Mouse (Mus musculus): ENCODE measurements around the gene Tdrd9. TPM values are rescaled to one million over a fixed set of nuclear protein-coding genes. Genes with fewer than 3 reads are reported as not detected.

Gene Tdrd9
- polyA plus RNA-seq, 1 experiment, result 0.25 TPM

DNA sequence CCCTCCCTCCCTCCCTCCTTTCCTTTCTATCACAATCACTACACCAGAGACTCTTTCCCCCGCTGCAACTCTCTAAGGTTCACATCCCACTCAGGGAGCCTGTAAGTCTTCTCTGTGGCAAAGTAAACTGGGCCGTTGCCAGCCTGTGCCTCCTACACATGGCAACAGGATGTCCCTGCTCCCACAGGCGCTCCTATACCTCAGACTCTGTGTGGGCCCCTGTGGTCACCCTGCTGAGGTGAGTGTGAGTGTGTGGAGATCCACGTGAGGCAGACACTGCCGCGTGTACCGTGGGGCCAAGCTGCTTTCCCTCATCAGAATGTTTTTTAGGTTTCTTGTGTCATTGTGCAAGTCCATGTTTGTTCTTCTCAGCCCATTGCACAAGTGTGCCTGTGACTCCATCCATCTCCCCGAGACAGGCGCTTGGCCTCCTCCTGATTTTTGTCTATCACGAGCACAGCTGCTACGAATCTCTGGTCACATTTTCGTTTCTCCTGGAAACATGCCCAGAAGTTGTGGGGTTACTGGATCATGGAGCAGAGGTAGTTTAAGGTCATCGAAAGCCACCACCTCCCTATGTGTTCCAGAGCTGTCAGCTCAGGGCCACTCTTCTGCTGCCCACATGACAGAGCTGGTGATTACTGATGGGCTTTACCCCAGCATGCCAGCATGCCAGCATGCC lies 124.8 kb downstream of the Tdrd9 start:
- TF ChIP-seq CTCF (IDR thresholded peaks at IDR 0.05; ENCODE audit: extremely low read depth, insufficient read depth, low read length) (no peak), POLR2A (IDR thresholded peaks at IDR 0.05; ENCODE audit: extremely low read depth, insufficient read depth, low read length) (no peak)
- no peak overlapping the region for H3K4me3 ChIP-seq (ENCODE audit: insufficient read depth, low read length)
- peaks cover 4% of the 10 kb centered on the region for H3K4me1 ChIP-seq (ENCODE audit: control insufficient read depth, insufficient read depth, low read length)
- H3K27ac ChIP-seq (ENCODE audit: insufficient read depth, low read length), result no peak overlapping the region

DNA sequence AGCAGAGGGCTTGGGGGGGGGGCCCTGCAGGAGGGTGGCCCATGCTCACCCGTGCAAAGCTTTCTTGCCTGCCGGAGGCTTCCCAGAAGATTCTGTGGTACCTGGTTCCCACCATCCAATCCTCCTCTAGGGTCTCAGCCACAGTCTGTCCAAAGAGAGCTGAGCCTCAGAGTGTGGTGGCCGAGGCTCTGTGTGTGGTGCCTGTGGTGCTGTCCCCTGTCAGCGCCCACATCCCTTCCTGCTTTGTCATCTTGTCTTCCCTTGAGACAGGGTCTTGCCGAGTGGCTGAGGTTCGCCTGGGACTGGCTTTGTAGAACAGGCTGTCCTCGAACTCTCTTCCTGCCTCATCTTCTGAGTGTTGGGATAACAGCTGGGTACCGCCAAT lies 125.4 kb downstream of the Tdrd9 start:
- H3K27ac ChIP-seq (ENCODE audit: insufficient read depth, low read length), result no peak overlapping the region
- H3K4me3 ChIP-seq (ENCODE audit: insufficient read depth, low read length), result no peak overlapping the region
- H3K4me1 ChIP-seq (ENCODE audit: control insufficient read depth, insufficient read depth, low read length), result peaks cover 4% of the 10 kb centered on the region
- no peak for TF ChIP-seq CTCF (IDR thresholded peaks at IDR 0.05; ENCODE audit: extremely low read depth, insufficient read depth, low read length)

DNA sequence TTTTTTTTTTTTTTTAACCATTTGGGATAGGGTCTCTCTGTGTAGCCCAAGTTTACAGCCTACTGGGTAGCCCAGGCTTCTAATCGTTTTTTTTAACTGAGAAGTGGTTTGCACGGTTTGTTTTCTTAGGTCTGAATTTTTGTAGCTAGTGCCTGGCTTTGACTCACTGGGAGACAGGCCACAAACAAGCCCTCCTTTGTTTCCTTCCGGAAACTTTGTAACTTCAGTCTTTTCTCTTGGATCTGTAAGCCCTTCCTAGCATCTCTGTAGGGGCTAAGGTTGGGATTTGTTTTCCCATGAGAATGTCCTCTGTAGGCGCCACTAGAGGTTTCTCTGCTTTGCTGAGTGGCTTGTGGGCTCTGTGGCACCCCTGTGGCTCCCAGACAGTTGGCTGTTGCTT lies 128.7 kb downstream of the Tdrd9 start:
- no peak overlapping the region for H3K4me3 ChIP-seq (ENCODE audit: insufficient read depth, low read length)
- H3K4me1 ChIP-seq (ENCODE audit: control insufficient read depth, insufficient read depth, low read length), result peaks cover 4% of the 10 kb centered on the region
- TF ChIP-seq POLR2A (IDR thresholded peaks at IDR 0.05; ENCODE audit: extremely low read depth, insufficient read depth, low read length) (no peak), CTCF (IDR thresholded peaks at IDR 0.05; ENCODE audit: extremely low read depth, insufficient read depth, low read length) (no peak)
- no peak overlapping the region for H3K27ac ChIP-seq (ENCODE audit: insufficient read depth, low read length)

DNA sequence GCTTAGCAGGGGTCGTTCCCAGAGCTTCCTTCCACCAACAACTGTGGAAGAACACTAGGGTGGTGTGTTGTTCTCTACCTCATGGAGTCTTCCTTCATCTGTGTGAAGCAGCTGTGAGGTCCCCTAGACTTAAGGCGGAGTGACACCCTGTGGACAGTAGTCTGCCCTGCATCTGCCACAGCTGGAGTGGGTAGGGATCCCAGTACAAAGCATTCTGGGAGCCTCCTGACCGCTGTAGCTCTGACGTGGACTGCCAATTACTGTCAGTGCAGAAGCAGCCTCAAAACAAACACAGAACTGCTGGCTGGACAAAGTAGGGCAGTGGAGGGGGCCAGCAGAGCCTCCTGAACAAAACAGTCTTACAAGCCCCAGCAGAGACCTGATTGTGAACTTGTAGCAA lies 129.7 kb downstream of the Tdrd9 start:
- TF ChIP-seq POLR2A (IDR thresholded peaks at IDR 0.05; ENCODE audit: extremely low read depth, insufficient read depth, low read length) (no peak), CTCF (IDR thresholded peaks at IDR 0.05; ENCODE audit: extremely low read depth, insufficient read depth, low read length) (no peak)
- H3K4me3 ChIP-seq (ENCODE audit: insufficient read depth, low read length), result no peak overlapping the region
- H3K27ac ChIP-seq (ENCODE audit: insufficient read depth, low read length), result no peak overlapping the region
- peaks cover 4% of the 10 kb centered on the region for H3K4me1 ChIP-seq (ENCODE audit: control insufficient read depth, insufficient read depth, low read length)

DNA sequence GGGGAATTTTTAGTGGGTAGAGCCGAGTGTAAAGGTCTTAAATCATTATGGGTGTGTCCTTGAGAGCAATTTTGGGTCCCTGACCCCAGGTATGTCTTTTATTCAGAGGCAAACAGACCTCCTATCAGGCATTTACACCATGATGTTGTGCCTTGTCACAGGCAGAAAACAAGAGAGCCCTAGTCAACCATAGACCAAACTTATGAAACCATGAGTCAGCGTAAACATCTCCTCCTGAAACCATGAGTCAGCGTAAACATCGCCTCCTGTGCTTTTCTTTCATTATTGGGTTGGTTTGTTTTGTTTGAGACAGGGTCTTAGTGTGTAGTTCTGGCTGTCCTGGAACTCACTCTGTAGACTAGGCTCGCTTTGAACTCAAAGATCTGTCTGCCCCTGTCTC lies 131.8 kb downstream of the Tdrd9 start:
- no peak overlapping the region for H3K4me3 ChIP-seq (ENCODE audit: insufficient read depth, low read length)
- no peak overlapping the region for H3K27ac ChIP-seq (ENCODE audit: insufficient read depth, low read length)

DNA sequence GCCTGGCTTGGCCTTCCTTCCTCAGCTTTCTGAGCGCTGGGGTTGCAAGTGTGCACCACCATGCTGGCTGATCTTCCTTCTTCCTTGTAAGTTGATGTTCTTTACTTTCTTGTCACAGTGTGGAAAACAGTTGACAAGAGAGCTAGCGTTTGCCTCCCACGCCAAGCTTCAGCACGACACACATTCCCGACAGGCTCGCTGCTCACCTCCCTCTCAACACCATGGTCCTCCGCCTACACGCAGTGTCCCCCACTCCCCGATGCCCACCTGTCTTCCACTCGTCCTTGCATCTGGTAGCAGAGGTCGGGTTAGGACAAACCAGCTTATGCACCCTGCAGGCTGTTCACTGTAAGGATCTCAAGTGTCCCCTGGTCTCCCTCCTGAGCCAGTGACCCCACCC lies 133.5 kb downstream of the Tdrd9 start:
- Histone ChIP-seq H3K4me3 (ENCODE audit: insufficient read depth, low read length) (no peak overlapping the region), H3K4me1 (ENCODE audit: control insufficient read depth, insufficient read depth, low read length) (no peaks in the 10 kb centered on the region), H3K27ac (ENCODE audit: insufficient read depth, low read length) (no peak overlapping the region)
- no peak for TF ChIP-seq POLR2A (IDR thresholded peaks at IDR 0.05; ENCODE audit: extremely low read depth, insufficient read depth, low read length)
- no peak for TF ChIP-seq CTCF (IDR thresholded peaks at IDR 0.05; ENCODE audit: extremely low read depth, insufficient read depth, low read length)

More for the DNA sequence above, 131.8 kb downstream of the Tdrd9 start:
- H3K4me1 ChIP-seq (ENCODE audit: control insufficient read depth, insufficient read depth, low read length), result no peaks in the 10 kb centered on the region
- TF ChIP-seq POLR2A (IDR thresholded peaks at IDR 0.05; ENCODE audit: extremely low read depth, insufficient read depth, low read length), result no peak
- no peak for TF ChIP-seq CTCF (IDR thresholded peaks at IDR 0.05; ENCODE audit: extremely low read depth, insufficient read depth, low read length)

DNA sequence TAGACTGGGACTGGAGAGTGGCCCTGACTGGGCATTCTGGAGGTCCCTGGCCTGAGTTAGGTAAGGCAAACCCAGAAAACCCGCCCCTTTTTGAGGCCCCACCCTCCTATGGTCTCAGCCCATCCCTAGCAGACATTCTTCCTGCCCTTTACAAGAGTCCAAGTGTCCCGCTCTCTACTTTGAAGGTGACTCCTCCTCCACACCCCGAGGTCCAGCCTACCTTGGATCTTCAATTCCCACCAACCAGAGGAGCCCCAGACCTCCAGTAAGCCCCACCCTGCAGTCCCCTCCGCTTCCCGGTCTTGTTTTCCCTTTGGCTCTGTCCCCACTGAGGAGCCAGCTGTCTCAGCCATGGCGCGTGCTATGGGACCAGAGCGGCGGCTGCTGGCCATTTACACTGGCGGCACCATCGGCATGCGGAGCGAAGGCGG lies 135.2 kb downstream of the Tdrd9 start, which contains the start of gene Aspg:
TSS of gene Aspg (plus strand) at position 139 of the 431 bp plus-strand sequence.
- H3K4me3 ChIP-seq (ENCODE audit: insufficient read depth, low read length), result no peak within 1 kb of the TSS
- no peak for TF ChIP-seq CTCF (IDR thresholded peaks at IDR 0.05; ENCODE audit: extremely low read depth, insufficient read depth, low read length)
- no peak for TF ChIP-seq POLR2A (IDR thresholded peaks at IDR 0.05; ENCODE audit: extremely low read depth, insufficient read depth, low read length)
- H3K27ac ChIP-seq (ENCODE audit: insufficient read depth, low read length), result no peak within 1 kb of the TSS
- H3K4me1 ChIP-seq (ENCODE audit: control insufficient read depth, insufficient read depth, low read length), result no peaks in the 10 kb centered on the region

DNA sequence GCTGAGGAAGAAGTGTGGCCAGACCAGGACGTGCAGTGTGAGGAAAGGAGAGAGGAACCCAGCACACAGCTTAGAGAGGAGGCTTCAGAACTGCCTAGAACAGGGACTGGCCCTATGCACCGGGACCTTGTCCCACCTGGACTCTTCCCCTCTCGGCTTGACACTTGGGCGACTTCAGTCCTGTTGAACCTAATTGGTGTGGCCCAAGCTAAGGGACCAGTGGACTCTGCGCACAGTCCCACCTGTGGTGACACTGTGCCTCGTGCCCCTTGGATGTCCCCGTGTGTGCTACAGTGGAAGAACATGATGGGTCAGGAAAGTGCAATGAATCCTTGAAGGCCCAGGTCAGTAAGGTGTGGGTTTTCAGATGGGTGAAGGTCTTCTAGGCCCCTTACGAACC lies 136.3 kb downstream of the Tdrd9 start:
- TF ChIP-seq POLR2A (IDR thresholded peaks at IDR 0.05; ENCODE audit: extremely low read depth, insufficient read depth, low read length) (no peak), CTCF (IDR thresholded peaks at IDR 0.05; ENCODE audit: extremely low read depth, insufficient read depth, low read length) (no peak)
- no peaks in the 10 kb centered on the region for H3K4me1 ChIP-seq (ENCODE audit: control insufficient read depth, insufficient read depth, low read length)
- H3K4me3 ChIP-seq (ENCODE audit: insufficient read depth, low read length), result no peak overlapping the region
- H3K27ac ChIP-seq (ENCODE audit: insufficient read depth, low read length), result no peak overlapping the region

DNA sequence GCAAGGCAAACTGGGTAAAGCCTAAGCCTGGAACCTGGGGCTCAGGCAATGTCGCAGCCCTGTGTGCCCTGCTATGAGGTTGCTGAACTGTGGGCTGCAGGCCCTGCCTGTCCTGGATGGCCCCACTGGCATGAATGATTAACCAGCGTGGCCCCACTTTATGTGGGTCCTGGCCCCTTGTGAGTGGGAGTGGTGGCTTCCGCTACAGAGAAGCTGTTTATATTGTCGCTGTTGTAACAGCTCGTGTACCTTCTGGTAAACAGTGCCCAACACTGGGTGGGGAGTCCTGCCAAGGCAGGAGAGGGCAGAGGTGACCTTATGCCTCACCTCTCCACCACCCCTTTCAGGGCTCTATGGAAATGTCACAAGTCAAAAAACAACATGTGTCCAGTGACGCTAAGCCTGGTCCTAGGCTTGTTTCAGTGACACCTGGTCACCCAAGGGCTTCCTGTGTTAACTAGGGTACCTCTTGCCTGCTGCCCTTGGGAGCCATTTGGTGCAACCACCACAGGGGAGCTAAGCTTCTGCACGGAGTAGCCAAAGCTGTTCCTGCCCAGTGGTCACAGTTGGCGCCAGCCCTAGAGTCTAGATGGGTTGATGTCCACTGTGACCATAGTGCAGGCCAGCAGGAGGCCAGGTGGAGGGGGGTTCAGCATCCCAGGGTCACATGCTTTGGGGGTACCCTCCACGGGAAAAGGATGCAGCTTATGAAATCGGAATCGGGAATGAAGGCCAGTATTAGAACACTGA lies 137.5 kb downstream of the Tdrd9 start:
- TF ChIP-seq POLR2A (IDR thresholded peaks at IDR 0.05; ENCODE audit: extremely low read depth, insufficient read depth, low read length) (no peak), CTCF (IDR thresholded peaks at IDR 0.05; ENCODE audit: extremely low read depth, insufficient read depth, low read length) (no peak)
- H3K4me3 ChIP-seq (ENCODE audit: insufficient read depth, low read length), result no peak overlapping the region
- no peak overlapping the region for H3K27ac ChIP-seq (ENCODE audit: insufficient read depth, low read length)
- H3K4me1 ChIP-seq (ENCODE audit: control insufficient read depth, insufficient read depth, low read length), result no peaks in the 10 kb centered on the region

DNA sequence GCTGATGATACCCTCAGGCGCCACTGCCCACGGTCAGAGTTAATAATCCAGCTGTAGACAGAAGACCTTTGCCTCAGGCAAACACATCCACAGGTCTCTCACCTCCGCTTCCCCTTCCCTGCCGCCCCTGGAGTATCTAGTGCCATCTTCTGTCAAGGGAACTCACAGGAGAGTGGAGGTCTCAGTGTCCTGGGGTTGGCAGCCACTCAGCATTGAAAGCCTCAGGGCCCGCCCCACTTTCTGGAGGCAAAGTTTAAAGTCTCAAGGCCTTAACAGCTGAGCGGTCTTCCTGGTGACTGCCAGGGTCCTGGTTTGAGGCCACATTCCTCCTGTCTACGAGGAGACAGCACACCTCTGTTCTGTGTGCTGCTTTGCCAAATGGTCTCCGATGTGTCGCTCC lies 138.3 kb downstream of the Tdrd9 start:
- Histone ChIP-seq H3K4me3 (ENCODE audit: insufficient read depth, low read length) (no peak overlapping the region), H3K4me1 (ENCODE audit: control insufficient read depth, insufficient read depth, low read length) (no peaks in the 10 kb centered on the region), H3K27ac (ENCODE audit: insufficient read depth, low read length) (no peak overlapping the region)
- TF ChIP-seq POLR2A (IDR thresholded peaks at IDR 0.05; ENCODE audit: extremely low read depth, insufficient read depth, low read length) (no peak), CTCF (IDR thresholded peaks at IDR 0.05; ENCODE audit: extremely low read depth, insufficient read depth, low read length) (no peak)

All from cortical plate, adult 2 months (tissue).